Mouse (Mus musculus) right cerebral cortex, postnatal 25 days (tissue): ENCODE results near the gene Dip2b.

ENCODE experiments used
- DNase-seq: peaks from one replicate; pipeline ENCODE4 v3.0.0; 2022

Gene Dip2b

GRCm38 (mm10) chr15:100140428-100140827, 102.0 kb downstream of the Dip2b start:
- no peak for DNase-seq

DNA sequence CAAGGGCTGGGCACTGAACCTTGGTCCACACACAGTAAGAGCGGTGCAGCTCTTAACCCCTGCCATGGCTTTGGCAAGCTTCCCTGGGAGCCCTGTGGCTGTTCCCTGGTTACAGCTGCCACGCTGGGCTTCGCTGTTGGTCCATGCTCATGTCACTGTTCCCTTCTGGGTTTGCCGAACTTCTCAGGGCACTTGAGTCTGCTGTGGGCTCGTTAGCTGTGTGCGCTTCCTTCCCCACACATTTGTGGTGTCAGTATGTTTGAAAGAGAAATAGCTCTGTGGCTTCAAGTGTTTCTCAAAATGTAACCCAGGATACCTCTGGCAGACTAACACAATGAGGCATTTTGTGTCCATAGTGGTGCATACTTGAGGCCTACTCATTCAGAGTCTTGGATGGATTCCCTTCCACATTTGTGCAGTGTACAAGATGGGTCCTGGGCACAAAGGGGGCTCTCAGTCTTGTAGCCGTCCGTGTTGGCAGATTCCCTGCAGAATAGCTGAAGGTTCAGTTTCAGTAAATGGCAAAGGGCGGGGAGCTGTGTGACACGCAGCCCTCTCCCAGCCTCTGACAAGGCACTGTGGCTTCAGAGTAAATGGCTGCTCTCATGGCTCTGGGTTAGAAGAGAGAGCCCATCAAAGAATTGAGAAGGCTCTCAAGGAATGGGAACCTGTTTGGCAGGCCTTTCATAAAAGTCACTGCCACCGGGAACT, 104.8 kb downstream of the Dip2b start:
- DNase-seq = no peak

- no peak for DNase-seq
These were observed 106.7 kb downstream of the Dip2b start for GRCm38 (mm10) chr15:100144854-100145824.

- no peak for DNase-seq
These were observed 107.5 kb downstream of the Dip2b start for GRCm38 (mm10) chr15:100145917-100146316.

GRCm38 (mm10) chr15:100150593-100150992, 112.1 kb downstream of the Dip2b start:
- DNase-seq = no peak

GRCm38 (mm10) chr15:100152321-100152720, 113.9 kb downstream of the Dip2b start:
- no peak for DNase-seq

DNA sequence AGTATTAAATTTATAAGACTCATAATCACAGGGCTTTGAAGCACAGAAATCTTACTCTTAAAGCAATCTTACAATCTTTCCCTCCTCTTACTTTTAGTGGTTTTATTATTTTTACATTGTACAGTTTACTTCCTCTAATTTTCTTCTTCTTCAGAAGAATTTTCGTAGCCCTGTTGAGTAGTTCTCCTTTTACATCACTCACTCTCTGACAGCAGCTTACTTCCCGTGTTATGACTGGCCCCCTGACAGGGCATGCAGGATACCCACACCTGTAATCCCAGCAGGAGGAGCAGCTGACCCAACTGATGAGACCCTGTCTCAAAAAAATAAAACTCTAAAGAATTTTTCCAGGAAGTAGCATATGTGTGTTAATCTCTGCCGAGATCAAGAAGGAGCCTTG, 114.6 kb downstream of the Dip2b start:
- DNase-seq = no peak

GRCm38 (mm10) chr15:100156095-100156707, 117.7 kb downstream of the Dip2b start:
- no peak for DNase-seq

DNA sequence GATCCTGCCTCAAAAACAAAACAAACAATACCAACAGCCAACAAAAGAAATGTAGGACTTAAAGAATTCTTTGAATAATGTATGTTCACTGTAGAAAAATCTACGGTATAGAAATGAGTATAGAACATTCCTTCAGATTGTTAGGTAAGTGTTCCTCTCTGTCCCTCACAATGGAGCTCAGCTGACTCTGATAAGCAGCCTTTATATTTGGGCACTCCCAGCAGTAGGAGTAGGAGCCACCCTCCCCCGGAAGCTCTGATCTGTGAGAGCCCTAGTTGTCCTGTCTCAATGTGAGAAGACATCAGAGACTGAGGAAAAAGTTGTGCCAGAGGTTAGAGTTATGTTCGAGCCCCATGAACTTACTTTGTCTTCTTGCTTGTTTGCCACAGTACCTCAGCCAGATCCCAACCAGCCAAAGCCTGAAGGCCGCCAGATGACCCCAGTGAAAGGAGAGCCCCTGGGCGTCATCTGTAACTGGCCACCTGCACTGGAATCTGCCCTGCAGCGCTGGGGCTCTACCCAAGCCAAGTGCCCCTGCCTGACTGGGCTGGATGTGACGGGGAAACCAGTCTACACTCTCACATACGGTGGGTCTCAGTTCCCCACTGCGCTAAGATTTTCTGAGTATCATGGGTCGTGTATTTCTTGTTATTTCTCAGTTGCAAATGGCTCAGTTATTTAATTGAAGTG, 118.5 kb downstream of the Dip2b start:
- no peak for DNase-seq

- DNase-seq = no peak
These were observed 120.5 kb downstream of the Dip2b start for GRCm38 (mm10) chr15:100158985-100159384.

DNA sequence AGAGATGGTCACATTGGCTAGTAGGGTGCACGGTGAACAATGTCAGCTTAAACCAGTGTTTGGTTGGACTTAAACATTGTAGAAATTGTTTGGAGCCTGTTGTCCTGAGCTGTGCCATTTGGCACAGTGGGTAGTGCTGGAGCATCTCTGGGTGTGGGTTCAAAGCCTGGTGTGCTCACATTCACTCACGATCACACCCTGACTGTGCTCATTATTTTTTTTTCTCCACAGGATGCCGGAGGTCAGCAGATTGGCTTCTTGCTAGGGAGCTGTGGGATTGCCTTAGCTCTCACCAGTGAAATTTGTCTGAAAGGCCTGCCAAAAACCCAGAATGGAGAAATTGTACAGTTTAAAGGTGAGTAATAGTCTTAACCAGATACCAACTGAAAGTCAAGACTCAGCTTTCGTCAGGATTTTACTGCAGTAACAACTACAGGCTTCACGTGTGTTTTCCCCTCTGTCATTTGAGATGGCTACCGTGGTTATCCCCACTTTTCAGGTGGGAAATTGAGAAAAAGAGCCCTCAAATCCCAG, 123.3 kb downstream of the Dip2b start:
- no peak for DNase-seq

DNA sequence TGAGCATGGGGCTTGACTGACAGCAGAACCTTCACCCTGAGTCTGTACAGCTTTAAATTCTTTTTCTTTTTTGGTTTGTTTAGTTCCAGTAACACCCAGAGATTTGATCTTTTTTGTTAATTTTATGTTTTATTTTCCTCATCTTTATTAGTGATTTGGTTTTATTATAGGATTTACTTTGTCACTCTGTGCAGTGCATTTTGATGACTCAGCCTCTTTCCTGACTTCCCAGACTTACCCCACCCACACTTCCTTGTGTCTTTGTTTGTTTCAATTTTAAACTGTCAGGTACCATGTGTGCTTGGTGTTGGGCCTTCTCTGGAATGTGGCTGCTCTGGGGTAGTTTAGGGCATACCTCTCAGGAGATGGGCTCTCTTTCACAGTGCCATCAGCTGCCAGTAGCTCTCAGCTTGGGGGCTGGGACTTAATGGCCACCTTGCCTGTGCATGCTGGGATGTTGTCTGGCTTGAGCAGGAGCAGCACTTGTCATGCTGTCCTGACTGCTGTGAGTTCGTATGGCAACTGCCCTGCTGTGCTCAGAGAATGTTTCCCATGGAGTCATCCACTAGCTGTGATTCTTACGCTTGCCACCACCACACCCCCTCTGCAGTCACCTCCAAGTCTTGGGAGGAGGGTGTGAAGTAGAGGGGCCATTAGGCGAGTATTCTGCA, 125.1 kb downstream of the Dip2b start:
- DNase-seq = no peak

DNA sequence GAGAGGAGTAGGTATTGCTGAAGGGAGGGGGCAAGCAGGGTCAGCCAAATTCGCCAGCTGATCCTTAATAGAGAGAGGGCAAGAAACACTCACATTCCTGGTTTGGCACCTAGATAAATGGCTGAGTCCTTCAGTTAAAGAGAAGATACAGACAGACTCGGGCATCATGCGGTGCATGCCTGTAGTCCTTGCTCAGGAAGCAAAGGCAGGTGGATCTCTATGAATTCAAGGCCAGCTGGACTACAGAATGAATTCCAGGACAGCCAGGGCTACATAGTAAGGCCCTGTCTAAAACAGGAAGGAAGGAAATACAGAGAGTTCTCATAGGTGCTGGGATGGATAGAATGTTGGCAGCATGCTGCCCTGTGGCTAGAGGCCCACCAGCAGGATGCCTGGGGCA, 128.0 kb downstream of the Dip2b start:
- no peak for DNase-seq

DNA sequence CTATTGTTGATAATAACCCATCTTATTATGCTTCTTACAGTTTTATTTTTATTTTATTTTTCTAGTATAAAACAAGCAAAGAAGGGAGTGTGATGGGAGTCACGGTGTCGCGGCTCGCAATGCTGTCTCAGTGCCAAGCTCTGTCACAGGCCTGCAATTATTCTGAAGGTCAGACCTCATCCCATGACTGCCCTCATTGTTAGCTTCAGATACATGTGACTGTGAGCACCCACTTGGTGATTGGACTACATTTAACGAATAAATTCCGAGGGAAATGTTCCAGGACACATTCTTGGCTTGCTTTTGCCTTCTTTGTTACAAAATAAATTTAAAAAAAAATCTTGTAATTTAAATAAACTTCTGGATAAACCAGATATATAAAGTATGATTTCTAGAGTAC, 129.3 kb downstream of the Dip2b start:
- no peak for DNase-seq

- DNase-seq = no peak
These were observed 129.7 kb downstream of the Dip2b start for GRCm38 (mm10) chr15:100168191-100168606.

DNA sequence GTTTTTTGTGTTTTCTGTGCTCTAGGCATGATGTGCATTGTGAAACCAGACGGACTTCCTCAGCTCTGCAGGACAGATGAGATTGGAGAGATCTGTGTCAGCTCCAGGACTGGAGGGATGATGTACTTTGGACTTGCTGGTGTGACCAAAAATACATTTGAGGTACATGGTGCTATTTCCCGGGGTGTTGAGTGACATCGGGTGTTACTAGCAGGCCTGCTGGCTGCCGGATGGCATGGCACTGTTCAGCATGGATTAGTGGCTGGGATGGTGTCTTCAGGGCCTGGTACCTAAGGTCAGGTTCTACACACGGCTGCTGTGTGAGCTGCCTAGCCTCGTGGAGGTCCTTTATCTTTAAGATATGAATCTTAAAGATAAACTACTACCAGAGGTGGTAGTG, 136.7 kb downstream of the Dip2b start:
- no peak for DNase-seq

- DNase-seq = no peak
These were observed 138.7 kb downstream of the Dip2b start for GRCm38 (mm10) chr15:100177167-100177566.

GRCm38 (mm10) chr15:100177575-100177974, 139.1 kb downstream of the Dip2b start:
- no peak for DNase-seq

DNA sequence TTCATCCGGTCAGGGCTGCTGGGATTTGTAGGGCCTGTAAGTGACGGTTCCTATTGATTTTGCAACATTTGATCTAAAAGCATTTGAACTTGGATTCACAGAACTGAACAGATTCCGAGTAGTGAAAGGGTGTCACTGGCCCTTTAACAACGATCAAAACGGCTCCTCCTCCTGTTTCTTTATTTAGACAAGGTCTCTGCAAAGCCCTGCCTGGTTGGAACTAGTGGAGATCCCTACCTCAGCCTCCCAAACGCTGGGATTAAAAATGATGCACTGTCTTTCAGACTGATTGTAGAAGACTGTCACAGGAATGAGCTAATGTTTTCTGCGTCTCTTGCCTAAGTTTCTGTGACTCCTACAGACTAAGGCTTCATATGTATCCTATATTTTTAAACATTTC, 140.0 kb downstream of the Dip2b start:
- DNase-seq = no peak

DNA sequence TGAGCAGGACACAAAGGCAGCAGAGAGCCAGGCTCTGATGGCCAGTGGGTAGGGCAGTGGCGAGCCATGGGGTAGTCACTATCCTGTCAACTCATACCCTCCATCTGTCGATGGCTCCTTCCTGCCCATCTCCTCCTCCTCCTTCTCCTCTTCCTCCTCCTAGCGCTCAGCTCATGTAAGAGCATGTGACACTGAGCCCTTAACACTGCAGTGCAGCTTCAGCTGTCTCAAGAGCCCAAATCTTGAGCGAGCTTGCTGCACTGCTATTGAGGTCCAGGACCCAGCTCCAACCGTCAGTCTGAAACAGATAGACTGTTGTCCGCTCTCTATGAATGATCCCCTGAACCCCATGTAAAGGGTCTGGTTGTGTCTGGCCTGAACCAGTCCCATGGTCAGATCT, 141.2 kb downstream of the Dip2b start:
- DNase-seq = no peak

GRCm38 (mm10) chr15:100180221-100180620, 141.8 kb downstream of the Dip2b start:
- DNase-seq = no peak

DNA sequence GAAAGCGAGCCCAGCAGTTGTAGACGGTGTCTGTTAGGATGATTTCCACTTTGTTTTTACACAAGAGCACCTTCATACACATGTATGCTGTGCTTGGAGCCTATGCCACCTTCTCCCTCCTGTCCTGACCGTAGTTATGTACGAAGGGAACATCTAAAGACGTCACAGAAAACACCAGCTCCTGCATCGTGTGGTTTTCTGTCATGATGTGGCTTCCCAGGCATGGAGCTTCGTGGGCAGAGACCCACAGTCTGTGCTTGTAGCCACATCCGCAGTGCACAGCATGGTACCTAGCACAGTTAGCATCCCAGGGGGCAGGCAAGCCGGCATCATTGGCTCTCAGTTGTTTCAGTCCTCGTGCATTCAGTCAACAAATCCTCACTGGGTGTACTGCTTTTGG, 143.4 kb downstream of the Dip2b start:
- DNase-seq = no peak
